Mouse (Mus musculus) urinary bladder, postnatal 14 days (tissue): ENCODE measurements around the gene Rft1.

ENCODE experiments used
- DNase-seq: peaks from one replicate; pipeline ENCODE4 v3.0.0; 2021; ENCODE audit warnings: low spot score

Gene Rft1

GRCm38 (mm10) chr14:30734665-30735064, 80.5 kb downstream of the Rft1 start:
- no peak for DNase-seq

GRCm38 (mm10) chr14:30735810-30736209, 81.7 kb downstream of the Rft1 start:
- DNase-seq, result no peak

DNA sequence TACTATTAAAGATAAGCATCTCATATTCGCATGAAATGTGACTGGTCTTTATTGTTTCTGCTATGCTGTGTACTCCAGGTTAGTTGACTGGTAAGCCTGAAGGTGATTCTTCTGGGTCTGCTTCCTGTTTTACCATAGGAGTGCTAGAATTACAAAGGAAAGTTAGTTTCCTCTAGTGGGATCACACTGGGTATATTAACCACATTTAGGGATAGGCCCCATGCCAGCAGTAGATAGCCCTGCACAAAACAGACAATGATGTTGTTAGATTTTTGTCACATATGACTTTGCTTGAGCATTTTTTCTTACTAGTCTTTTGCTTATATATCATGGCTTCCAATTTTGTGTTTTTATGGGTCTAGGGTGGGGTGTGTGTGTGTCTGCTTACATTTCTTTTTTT, 82.3 kb downstream of the Rft1 start:
- DNase-seq, result no peak
